In the genomic region with DNA sequence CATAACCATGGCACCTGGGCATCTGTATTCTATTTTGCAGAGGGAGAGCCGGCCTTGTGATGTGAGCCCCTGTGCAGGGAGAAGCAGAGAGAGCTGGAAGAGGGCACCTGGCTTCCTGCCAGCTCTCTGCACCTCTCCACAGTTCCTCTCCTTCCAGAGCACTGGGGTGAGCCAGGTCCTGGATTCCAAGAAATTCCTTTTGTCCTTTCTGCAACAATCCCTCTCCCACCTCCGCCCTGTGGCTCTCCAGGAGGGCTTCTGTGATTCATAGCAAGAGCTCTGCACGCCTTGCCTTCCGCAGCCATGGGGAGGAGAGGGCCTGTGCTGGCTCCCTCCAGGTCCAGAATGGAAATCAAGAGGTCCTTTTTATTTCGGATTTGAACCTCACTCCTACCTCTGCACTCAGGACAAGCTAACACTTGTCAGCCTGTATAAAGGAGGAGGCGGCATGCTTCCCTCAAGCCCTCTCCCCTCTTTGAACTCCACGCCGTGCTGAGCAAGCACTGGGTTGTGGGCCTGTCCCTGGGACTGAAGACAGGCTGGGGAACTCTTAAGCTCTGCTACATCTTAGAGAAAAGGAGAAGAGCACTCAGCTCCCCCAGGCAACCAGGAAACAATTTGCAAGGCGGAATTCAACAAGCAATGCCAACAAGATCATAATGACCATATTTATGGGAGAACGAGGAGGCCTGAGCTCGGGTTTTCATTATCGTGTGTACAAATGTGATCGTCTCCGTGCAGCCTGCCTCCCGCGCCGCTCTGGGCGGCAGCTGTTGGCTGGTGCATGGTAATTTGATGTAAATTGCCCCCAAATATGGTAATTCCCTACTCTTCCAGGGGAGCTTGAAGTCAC, we compare ENCODE assay signal across 9 mouse cellular contexts. TPM values are rescaled to one million over a fixed set of nuclear protein-coding genes. Genes with fewer than 3 reads are reported as not detected.
A peak's percentile ranks its signal among the peaks of the same experiment; 100 is the strongest.
DNase-seq lines count a peak whose midpoint lies in the region; ATAC-seq and TF ChIP-seq lines count a peak whose summit lies in the region.
"Had no signal": no experiment of that assay in that cellular context is flagged by ENCODE, and none has a peak within 500 bp of the region (broad histone marks: within the 10 kb centered on the region; RNA-seq: fewer than 3 reads in every experiment).

No protein-coding gene starts in this region.

- H3K9me3 ChIP-seq in heart, embryonic 11.5 days (replicated peaks; ENCODE audit: control insufficient read depth, low read length): no peaks in the 10 kb centered on the region
- no peaks in the 10 kb centered on the region for H3K9me3 ChIP-seq in forebrain, postnatal 0 days (ENCODE audit: low read length)
- H3K9me3 ChIP-seq in limb, embryonic 13.5 days: no peaks in the 10 kb centered on the region
- H3K9me3 ChIP-seq in neural tube, embryonic 15.5 days (replicated peaks): no peaks in the 10 kb centered on the region
- H3K9me3 ChIP-seq: G1E had no signal

- 0 out of 2 replicates have a peak overlapping the region, but pooled peaks have one; percentile 37 for H3K27ac ChIP-seq in heart, embryonic 11.5 days (ENCODE audit: low read depth, low read length)
- H3K27ac ChIP-seq in forebrain, postnatal 0 days (ENCODE audit: low read depth, low read length): peak overlapping the region; percentile 79
- peak overlapping the region; percentile 29; the same call in 1 of the 2 replicates for H3K27ac ChIP-seq in limb, embryonic 13.5 days
- peak overlapping the region; percentile 77 for H3K27ac ChIP-seq in neural tube, embryonic 15.5 days (replicated peaks)

- no peak for DNase-seq in heart, postnatal 25 days (ENCODE audit: low spot score)
- DNase-seq in Muller cell, postnatal 12 days (ENCODE audit: inconsistent ontology term): peak; percentile 28
- DNase-seq in forebrain, postnatal 0 days: peak; percentile 73
- DNase-seq in layer of hippocampus, postnatal 14 days (ENCODE audit: low spot score in 2 of 2): no peak
- no peak for DNase-seq in urinary bladder, postnatal 36 days (ENCODE audit: low spot score in 2 of 2)

- no peak for ATAC-seq in heart, embryonic 11.5 days (replicated peaks; ENCODE audit: insufficient number of reproducible peaks, low FRiP score, low TSS enrichment)
- peak; percentile 79 for ATAC-seq in forebrain, postnatal 0 days
- ATAC-seq in limb, embryonic 13.5 days (ENCODE audit: low FRiP score, low read depth): peak; percentile 38
- ATAC-seq in neural tube, embryonic 15.5 days (ENCODE audit: low FRiP score): peak; percentile 53; the same call in 1 of the 2 replicates

- no peak for TF ChIP-seq CTCF in forebrain, postnatal 0 days (IDR thresholded peaks at IDR 0.05; ENCODE audit: low read depth)

- peaks cover 5% of the 10 kb centered on the region for H3K27me3 ChIP-seq in heart, embryonic 11.5 days (ENCODE audit: control insufficient read depth, insufficient read depth, low read length)
- H3K27me3 ChIP-seq in forebrain, postnatal 0 days (ENCODE audit: insufficient read depth, low read length): no peaks in the 10 kb centered on the region
- H3K27me3 ChIP-seq in limb, embryonic 13.5 days: peaks cover 69% of the 10 kb centered on the region
- 0 out of 2 replicates have a peak, but pooled peaks cover 3% of the 10 kb centered on the region for H3K27me3 ChIP-seq in neural tube, embryonic 15.5 days (replicated peaks)

- H3K36me3 ChIP-seq in heart, embryonic 11.5 days (ENCODE audit: control insufficient read depth, insufficient read depth, low read length): no peaks in the 10 kb centered on the region
- H3K36me3 ChIP-seq in forebrain, postnatal 0 days (ENCODE audit: insufficient read depth): no peaks in the 10 kb centered on the region
- H3K36me3 ChIP-seq in limb, embryonic 13.5 days: no peaks in the 10 kb centered on the region
- no peaks in the 10 kb centered on the region for H3K36me3 ChIP-seq in neural tube, embryonic 15.5 days
- H3K36me3 ChIP-seq: G1E had no signal

- H3K4me1 ChIP-seq in heart, embryonic 11.5 days (ENCODE audit: control insufficient read depth, insufficient read depth, low read length): peaks cover 50% of the 10 kb centered on the region
- H3K4me1 ChIP-seq in forebrain, postnatal 0 days (ENCODE audit: insufficient read depth): peaks cover 34% of the 10 kb centered on the region
- H3K4me1 ChIP-seq in limb, embryonic 13.5 days: peaks cover 53% of the 10 kb centered on the region
- peaks cover 55% of the 10 kb centered on the region for H3K4me1 ChIP-seq in neural tube, embryonic 15.5 days

- peak overlapping the region; percentile 63 for H3K4me2 ChIP-seq in heart, embryonic 11.5 days
- peak overlapping the region; percentile 23 for H3K4me2 ChIP-seq in forebrain, postnatal 0 days (ENCODE audit: low read depth)
- peak overlapping the region; percentile 46 for H3K4me2 ChIP-seq in limb, embryonic 13.5 days (replicated peaks)
- peak overlapping the region; percentile 42 for H3K4me2 ChIP-seq in neural tube, embryonic 15.5 days

- 6% methylated on average over 18 of the region's 18 CpGs for WGBS in heart, embryonic 11.5 days (ENCODE audit: insufficient replicate concordance)
- 10% methylated on average over 18 of the region's 18 CpGs for WGBS in forebrain, postnatal 0 days
- WGBS in limb, embryonic 13.5 days: 7% methylated on average over 18 of the region's 18 CpGs
- WGBS in neural tube, embryonic 15.5 days: 4% methylated on average over 18 of the region's 18 CpGs

- intact Hi-C loops in heart, postnatal 25 days (cut with DNase I): no loop called here

- H3K9ac ChIP-seq in heart, embryonic 11.5 days (ENCODE audit: low read depth, low read length): 0 out of 2 replicates have a peak overlapping the region, but pooled peaks have one; percentile 12
- H3K9ac ChIP-seq in forebrain, postnatal 0 days: no peak overlapping the region
- no peak overlapping the region for H3K9ac ChIP-seq in limb, embryonic 13.5 days
- no peak overlapping the region; the same call in 1 of the 2 replicates for H3K9ac ChIP-seq in neural tube, embryonic 15.5 days (replicated peaks)

- H3K4me3 ChIP-seq in heart, embryonic 11.5 days (ENCODE audit: low read depth, low read length): peak overlapping the region; percentile 32
- H3K4me3 ChIP-seq in forebrain, postnatal 0 days (ENCODE audit: low read depth, low read length): no peak overlapping the region
- no peak overlapping the region for H3K4me3 ChIP-seq in limb, embryonic 13.5 days
- peak overlapping the region; percentile 8; the same call in 1 of the 2 replicates for H3K4me3 ChIP-seq in neural tube, embryonic 15.5 days (replicated peaks)

RNA-seq across cellular contexts. Expression of a gene that starts 35.3 kb away (rescaled TPM):
- 33.1 and 49.0 TPM in 2 replicates for polyA plus RNA-seq in heart, embryonic 11.5 days (2014; fragmentation: Nextera tagmentation; extraction: Ambion mirVana)
- total RNA-seq in heart, postnatal 25 days (2021): 10 to 100 TPM; 16.0 to 17.5 TPM
- total RNA-seq in forebrain, postnatal 0 days (2014; rRNA removed): 56.4 and 57.6 TPM in 2 replicates
- 37.1 and 39.2 TPM in 2 replicates for polyA plus RNA-seq in forebrain, postnatal 0 days (2015; fragmentation: Nextera tagmentation; extraction: Ambion mirVana)
- 1.9 and 2.2 TPM in 2 replicates for polyA plus RNA-seq in limb, embryonic 13.5 days (2015; fragmentation: Nextera tagmentation; extraction: Ambion mirVana)
- 18.7 and 36.7 TPM in 2 replicates for polyA plus RNA-seq in neural tube, embryonic 15.5 days (2015; fragmentation: Nextera tagmentation; extraction: Ambion mirVana)
- 10 to 100 TPM; 11.0 to 16.0 TPM for total RNA-seq in layer of hippocampus, postnatal 14 days (2021)
- polyA plus RNA-seq: G1E had no signal

Comparison
In these comparisons a context has a peak if more than half of its experiments do, and no peak if none do; other contexts are left out.
1. H3K27ac ChIP-seq: peak in every context shown above with its lines; median percentile 79 in forebrain, postnatal 0 days; 77 in neural tube, embryonic 15.5 days; 37 in heart, embryonic 11.5 days; 29 in limb, embryonic 13.5 days.
2. H3K4me3 ChIP-seq: peak in heart, embryonic 11.5 days (single experiment) and neural tube, embryonic 15.5 days (single experiment); none in forebrain, postnatal 0 days (single experiment) and limb, embryonic 13.5 days (single experiment).
3. DNase-seq: peak in Muller cell, postnatal 12 days (single experiment) and forebrain, postnatal 0 days (single experiment); none in heart, postnatal 25 days (single experiment), layer of hippocampus, postnatal 14 days (0 of 2) and urinary bladder, postnatal 36 days (0 of 2).
4. Peak in every context shown above with its lines, with median percentiles within 50 percentile points of each other: H3K4me2 ChIP-seq.